Mouse (Mus musculus): ENCODE measurements around the gene Arrdc1.
A peak's percentile ranks its signal among the peaks of the same experiment; 100 is the strongest.
"Not testable (repeated sequence)": the region's sequence is repeated elsewhere in the genome, so short reads cannot be mapped to it uniquely, and the experiment has no call there.

Gene Arrdc1

GRCm38 (mm10) chr2:24935057-24935796, at the start of gene Arrdc1:
Gene Arrdc1, minus strand, starts transcription at chr2:24935252.
- peak; percentile 97 for DNase-seq

- DNase-seq, result no peak
Measured at GRCm38 (mm10) chr2:24976960-24977359, 41.9 kb upstream of the Arrdc1 start.

GRCm38 (mm10) chr2:24975704-24976297, 40.7 kb upstream of the Arrdc1 start, which contains the start of gene Pnpla7:
Gene Pnpla7, plus strand, starts transcription at chr2:24976033.
- peak; percentile 88 for DNase-seq

DNA sequence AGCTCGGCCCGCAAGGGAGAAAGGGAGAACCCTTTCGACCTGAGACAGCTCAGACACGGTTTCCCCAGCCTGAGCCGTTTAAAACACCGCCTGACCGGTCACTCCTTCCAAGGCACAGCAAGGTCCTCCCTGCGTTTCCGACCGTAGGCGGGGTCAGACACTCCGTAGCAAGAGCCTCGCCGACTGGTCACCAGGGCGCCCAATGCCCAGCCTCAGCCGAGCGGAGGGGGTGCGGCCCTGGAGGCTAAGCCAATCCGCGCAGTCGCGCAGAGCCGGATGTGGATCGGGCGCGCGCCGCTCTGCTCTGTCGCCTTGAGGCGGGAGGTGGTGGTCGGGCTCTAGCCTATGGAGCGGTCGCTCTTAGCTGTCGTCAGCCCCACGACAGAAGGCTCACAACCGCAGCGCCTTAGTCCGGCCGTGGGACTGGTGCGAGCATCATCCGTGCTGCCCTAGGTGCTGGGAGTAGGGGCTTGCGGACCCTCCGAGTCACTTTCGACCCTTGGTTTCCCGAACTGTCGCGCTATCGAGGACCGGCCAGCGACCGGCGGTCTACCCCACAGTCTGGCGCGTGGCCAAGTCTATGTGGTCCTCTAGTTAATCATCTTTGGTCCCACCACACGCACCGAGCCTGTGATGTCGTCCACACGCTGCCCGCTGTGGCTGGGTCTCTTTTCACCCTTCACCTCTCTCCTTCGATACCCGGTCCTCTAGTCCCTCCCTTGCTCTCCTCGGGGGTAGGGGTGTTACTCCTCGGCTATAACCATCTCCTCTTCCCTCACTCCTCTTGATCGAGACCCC, 40.1 kb upstream of the Arrdc1 start, which contains the start of gene Mrpl41:
Mrpl41 (minus strand) TSS at position 193 of the 798 bp plus-strand sequence.
- peak; percentile 97 for DNase-seq

DNA sequence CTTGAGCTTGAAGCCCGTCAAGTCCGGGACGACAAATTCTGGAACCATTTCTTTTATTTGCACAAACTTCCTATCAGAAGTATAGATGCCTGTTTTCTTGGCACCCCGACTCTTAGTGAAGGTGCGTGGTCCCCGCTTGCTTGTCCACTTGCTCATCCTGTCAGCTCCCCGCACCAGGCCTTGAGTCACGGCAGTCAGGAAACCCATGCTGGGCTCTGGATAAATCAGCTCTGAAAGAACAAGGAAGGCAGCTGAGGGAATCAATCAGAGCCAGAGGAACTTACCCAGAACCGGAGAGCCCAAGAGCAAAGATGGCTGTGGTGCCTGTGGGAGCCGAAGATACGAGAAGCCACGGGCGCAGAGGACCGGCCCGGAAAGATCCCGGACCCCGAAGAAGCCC, 39.4 kb upstream of the Arrdc1 start:
- DNase-seq, result not testable (repeated sequence)

DNA sequence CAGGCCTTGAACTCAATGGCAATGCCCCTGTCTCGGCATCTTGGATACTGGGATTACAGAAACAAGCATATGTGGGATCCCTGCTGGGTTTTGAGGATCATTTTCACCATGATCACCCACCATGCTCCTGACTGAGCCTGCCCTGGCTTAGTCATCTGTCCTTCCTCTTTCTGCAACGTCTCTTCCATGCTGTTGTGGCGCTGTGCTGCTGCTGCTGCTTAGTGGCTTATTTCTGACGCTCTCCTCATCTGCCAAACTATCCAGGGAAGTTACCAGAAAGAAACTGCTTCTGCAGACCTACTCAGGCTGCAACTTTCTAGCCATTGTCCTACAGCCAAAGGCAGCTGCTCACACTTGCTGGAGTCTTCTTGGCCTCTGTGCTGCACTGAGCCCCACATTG, 35.3 kb upstream of the Arrdc1 start:
- no peak for DNase-seq

DNA sequence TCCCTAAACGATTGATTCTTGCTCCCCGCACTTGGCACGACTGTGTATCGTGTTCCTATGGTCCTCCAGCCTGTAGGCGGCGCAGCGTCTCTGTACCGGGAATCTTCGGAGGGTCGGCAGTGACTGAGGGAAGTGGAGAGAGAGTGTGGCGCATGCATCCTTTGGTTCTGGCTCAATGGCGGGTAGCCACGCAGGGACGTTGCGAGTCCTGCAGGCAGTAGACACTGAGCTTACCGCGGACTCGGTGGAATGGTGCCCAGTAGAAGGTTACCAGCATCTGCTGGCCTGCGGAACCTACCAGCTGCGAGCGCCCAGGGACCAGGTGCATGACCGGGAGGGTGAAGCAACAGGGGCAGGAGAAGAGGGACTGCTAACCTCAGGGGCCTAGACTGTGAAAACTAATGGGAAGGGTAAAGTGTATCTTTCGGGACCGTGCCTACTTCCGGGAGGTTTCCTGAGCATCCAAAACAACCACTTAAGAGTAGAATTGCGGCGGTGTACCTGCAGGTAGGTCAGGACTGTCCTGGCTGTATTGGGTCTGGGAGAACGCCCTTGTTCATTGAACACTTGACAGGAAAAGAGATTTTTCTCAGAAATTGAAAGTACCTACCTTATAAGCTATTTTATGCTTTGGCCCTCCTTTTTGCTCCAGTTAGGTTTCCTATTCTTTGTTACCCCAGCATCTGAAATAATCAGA, 27.4 kb upstream of the Arrdc1 start, which contains the start of gene Dph7:
Dph7 (plus strand) TSS at position 97 of the 697 bp plus-strand sequence.
- DNase-seq, result peak; percentile 85

DNA sequence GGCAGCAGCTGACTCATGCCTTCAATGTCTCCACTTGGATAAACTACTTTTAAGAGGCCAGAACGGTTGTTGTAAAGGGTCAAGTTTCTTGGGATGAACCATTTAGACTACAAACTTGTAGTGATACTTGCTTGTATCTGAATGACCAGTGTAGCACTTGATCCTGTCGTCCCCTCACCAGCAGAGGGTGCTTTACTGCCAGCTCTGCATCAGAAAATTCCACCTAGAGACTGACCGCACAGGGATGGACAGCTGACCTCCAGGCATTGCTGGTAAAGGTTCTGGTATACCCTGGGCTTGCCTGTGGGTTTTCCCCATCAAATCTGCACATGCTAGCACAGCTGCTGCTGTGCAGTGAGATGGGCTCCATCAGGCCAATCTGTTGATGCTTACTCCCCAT, 25.9 kb upstream of the Arrdc1 start:
- DNase-seq, result peak; percentile 72

- no peak for DNase-seq
Measured at GRCm38 (mm10) chr2:24952537-24953055, 17.5 kb upstream of the Arrdc1 start.

- no peak for DNase-seq
Measured at GRCm38 (mm10) chr2:24950189-24950535, 15.1 kb upstream of the Arrdc1 start.

- peak; percentile 97 for DNase-seq
Measured at GRCm38 (mm10) chr2:24949421-24950188, 14.6 kb upstream of the Arrdc1 start, which contains the start of gene Zmynd19. Gene Zmynd19, plus strand, starts transcription at chr2:24949792.

DNA sequence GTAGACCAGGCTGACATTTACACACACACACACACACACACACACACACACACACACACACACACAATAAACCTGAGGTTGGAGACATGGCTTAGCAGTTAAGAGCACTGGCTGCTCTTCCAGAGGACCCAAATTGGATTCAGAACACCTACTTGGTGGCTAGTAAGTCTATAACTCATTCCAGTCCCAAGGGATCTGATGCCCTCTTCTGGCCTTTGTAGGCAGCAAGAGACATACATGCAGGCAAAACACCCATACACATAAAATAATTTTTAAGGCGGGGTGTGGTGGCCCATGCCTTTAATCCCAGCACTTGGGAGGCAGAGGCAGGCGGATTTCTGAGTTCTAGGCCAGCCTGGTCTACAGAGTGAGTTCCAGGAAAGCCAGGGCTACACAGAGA, 9.3 kb upstream of the Arrdc1 start:
- peak; percentile 73 for DNase-seq

DNA sequence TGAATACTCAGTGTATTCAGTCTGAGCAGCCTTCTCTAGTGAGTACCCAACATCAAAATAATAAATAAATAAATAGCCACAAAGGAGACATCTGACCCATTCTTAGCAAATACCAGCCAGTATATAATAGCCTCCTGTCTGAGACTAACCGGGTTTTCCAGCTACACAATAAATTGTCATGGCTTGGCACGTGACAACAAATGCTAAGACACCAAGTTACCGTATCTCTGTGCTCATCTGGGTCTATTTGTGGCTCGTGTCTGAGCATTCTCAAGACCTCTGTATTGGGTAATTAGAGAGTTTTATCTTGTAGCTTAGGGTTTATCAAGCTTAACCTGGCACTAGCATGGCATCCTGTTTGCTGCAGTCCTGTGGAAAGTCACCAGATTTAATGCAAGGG, 7.0 kb upstream of the Arrdc1 start:
- no peak for DNase-seq

GRCm38 (mm10) chr2:24934441-24934963, 550 bp downstream of the Arrdc1 start:
- peak; percentile 69 for DNase-seq

DNA sequence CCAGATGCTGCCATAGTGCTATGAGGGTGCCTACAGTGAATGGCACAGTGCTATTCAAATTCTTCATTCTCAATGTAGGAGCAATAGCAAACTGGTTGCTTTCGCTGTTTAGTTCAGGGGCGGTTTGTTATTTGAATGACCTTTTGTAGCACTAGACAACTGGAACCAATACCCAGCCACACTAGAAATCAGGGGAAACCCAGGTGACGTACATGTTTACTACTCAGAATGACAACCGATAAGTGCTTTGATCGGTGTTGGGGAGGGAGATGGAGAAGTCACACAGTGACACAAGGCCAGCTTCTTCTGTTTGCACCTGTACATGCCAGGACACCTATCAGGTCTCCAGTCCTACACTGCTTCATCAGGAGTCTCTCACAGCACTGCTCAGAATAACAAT, 5.5 kb downstream of the Arrdc1 start:
- no peak for DNase-seq

- DNase-seq, result peak; percentile 70
Measured at GRCm38 (mm10) chr2:24929119-24929518, 5.9 kb downstream of the Arrdc1 start.

GRCm38 (mm10) chr2:24927810-24928479, 7.1 kb downstream of the Arrdc1 start:
- DNase-seq, result peak; percentile 73

DNA sequence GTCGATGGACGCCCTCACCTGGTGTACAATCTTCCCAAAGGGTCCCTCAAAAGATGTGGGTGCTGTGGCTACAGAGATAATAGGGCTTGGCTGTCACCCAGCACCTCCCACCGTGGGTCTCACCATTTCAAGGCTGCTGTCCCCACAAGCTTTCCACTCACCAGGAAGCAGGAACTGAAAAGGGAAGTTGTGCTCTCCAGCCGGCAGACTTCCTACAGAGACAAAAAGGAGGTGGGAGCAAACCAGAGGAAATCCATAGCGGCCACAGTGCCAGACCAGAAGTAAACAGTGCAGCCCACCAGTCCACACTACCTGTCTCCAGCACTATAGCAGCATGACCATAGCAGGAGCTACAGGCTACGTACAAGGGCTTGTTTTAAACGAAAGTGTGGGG, 8.1 kb downstream of the Arrdc1 start:
- no peak for DNase-seq

DNA sequence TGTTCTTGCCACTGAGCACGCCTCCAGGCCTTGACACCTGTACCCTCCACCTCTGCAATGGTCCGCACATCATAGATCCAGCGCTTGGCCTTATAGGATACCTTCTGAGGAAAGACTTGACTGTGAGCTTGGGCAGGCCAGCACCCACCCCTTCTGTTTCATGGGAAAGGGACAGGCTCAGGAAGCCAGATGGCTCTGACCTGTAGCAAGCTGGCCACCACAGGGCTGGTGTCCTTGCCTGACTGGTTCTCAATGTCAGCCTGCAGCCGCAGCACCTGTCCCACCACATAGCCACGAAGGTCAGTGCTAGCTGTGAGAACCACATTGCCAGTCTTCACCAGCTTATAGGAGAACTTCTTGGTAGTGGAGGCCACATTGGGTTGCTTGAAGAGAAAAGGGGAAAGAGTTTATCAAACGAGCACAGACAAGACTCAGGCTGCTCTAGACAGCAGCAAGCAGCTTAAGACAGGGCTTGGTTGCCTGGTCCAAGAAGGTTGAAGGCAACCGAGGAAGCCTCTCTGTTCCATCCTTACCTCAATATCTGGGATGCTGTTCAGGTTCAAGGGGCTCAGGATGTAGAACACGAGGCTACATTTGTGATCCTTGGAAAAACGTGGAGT, 8.6 kb downstream of the Arrdc1 start:
- no peak for DNase-seq

DNA sequence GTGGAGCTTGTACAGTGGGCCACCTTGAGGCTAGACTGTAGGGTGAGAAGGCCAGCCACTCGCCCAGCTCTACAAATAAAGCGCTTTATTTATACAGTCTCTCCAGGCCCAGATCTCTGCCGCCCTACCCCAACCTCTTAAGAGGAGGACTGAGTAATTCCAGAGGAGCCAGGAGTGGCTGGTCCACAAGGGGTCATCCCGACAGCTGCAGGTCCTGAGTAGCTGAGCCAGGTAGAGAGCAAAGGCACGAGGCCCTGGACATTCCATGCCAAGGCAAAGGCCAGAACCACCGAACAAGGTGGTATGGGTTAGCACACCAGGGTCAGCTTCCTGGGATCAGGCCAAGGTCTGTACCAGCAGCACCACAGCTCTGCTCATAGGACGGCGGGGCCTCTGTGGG, 9.8 kb downstream of the Arrdc1 start:
- DNase-seq, result no peak

GRCm38 (mm10) chr2:24923561-24923960, 11.5 kb downstream of the Arrdc1 start:
- DNase-seq, result peak; percentile 49

Data from kidney, adult 9 months (tissue).